16 mouse cellular contexts compared by ENCODE assay signal in genomic region chr7:115472850-115473249, GRCm38 (mm10).
DNase-seq lines count a peak whose midpoint lies in the region; ATAC-seq and TF ChIP-seq lines count a peak whose summit lies in the region.
"Had no signal": no experiment of that assay in that cellular context is flagged by ENCODE, and none has a peak within 500 bp of the region (broad histone marks: within the 10 kb centered on the region; RNA-seq: fewer than 3 reads in every experiment).

No protein-coding gene starts in this region.

- H3K4me3 ChIP-seq in gastrocnemius, adult 2 months, result no peak overlapping the region
- no peak overlapping the region for H3K4me3 ChIP-seq in heart, embryonic 14.5 days (ENCODE audit: control insufficient read depth in 1 of 2, insufficient read depth in 1 of 2, low read depth in 1 of 2, low read length in 2 of 2)
- H3K4me3 ChIP-seq: kidney, embryonic 15.5 days; liver, embryonic 13.5 days; midbrain, embryonic 15.5 days had no signal

- H3K27me3 ChIP-seq in heart, embryonic 14.5 days (ENCODE audit: control insufficient read depth, insufficient read depth, low read length), result no peaks in the 10 kb centered on the region
- H3K27me3 ChIP-seq: kidney, embryonic 15.5 days; liver, embryonic 13.5 days; midbrain, embryonic 15.5 days had no signal

- peak; percentile 9; the same call in 1 of the 2 replicates for TF ChIP-seq CTCF in gastrocnemius, adult 2 months (IDR thresholded peaks at IDR 0.05)

- H3K36me3 ChIP-seq in heart, embryonic 14.5 days (ENCODE audit: control insufficient read depth, insufficient read depth, low read length), result 0 out of 2 replicates have a peak, but pooled peaks cover 2% of the 10 kb centered on the region
- H3K36me3 ChIP-seq: kidney, embryonic 15.5 days; midbrain, embryonic 15.5 days had no signal

- H3K4me1 ChIP-seq in heart, embryonic 14.5 days (ENCODE audit: control insufficient read depth in 2 of 2, insufficient read depth in 2 of 2, low read length in 2 of 2), result peaks cover 28 to 47% of the 10 kb centered on the region in 2 experiments
- H3K4me1 ChIP-seq: kidney, embryonic 15.5 days; liver, embryonic 13.5 days; midbrain, embryonic 15.5 days had no signal

- peak overlapping the region; percentile 94 for H3K27ac ChIP-seq in gastrocnemius, adult 2 months
- peak overlapping the region; percentile 30 to 64 for H3K27ac ChIP-seq in heart, embryonic 14.5 days (replicated peaks in 1 of 2; ENCODE audit: control insufficient read depth in 1 of 2, insufficient read depth in 1 of 2, low read depth in 2 of 2, low read length in 2 of 2)
- H3K27ac ChIP-seq: hindbrain, embryonic 14.5 days; kidney, embryonic 15.5 days; liver, embryonic 13.5 days; midbrain, embryonic 15.5 days had no signal

- peak; percentile 92 for DNase-seq in gastrocnemius, adult 2 months
- peak; percentile 72 to 85 for DNase-seq in heart, adult 18-20 months
- DNase-seq in heart, postnatal 4 days, result peak; percentile 48
- DNase-seq in adrenal gland, adult 18-20 months (ENCODE audit: low spot score in 2 of 2), result no peak
- no peak for DNase-seq in frontal cortex, postnatal 10 days (ENCODE audit: low spot score in 2 of 2)
- no peak for DNase-seq in left cerebral cortex, adult 18-20 months (ENCODE audit: low spot score in 2 of 2)
- DNase-seq: cerebellum, adult 9-10 months; liver, embryonic 13.5 days; thymus, adult 18-20 months had no signal

- WGBS in heart, embryonic 14.5 days, result 64% methylated on average over 3 of the region's 3 CpGs

- intact Hi-C loops in gastrocnemius, adult 2 months (cut with DNase I), result loop anchor here (2.0 kb wide), 1 partner anchor 38 kb away; no protein-coding TSS in a partner anchor

- no peaks in the 10 kb centered on the region for H3K9me3 ChIP-seq in heart, embryonic 14.5 days (ENCODE audit: control insufficient read depth, low read length)
- H3K9me3 ChIP-seq: kidney, embryonic 15.5 days; liver, embryonic 13.5 days; midbrain, embryonic 15.5 days had no signal

- ATAC-seq in heart, embryonic 14.5 days (ENCODE audit: insufficient number of reproducible peaks, insufficient read depth, low FRiP score, low read depth), result peak; percentile 52
- ATAC-seq: activated CD4-positive, CD25-positive, alpha-beta regulatory T cell, adult 4 months; forebrain, embryonic 14.5 days; intestine, embryonic 16.5 days; midbrain, embryonic 15.5 days had no signal

- no peak overlapping the region for H3K9ac ChIP-seq in heart, embryonic 14.5 days (ENCODE audit: low read length)
- H3K9ac ChIP-seq: hindbrain, embryonic 14.5 days; kidney, embryonic 15.5 days; liver, embryonic 13.5 days; midbrain, embryonic 15.5 days had no signal

- no peak overlapping the region for H3K4me2 ChIP-seq in heart, embryonic 14.5 days (ENCODE audit: low read length)
- H3K4me2 ChIP-seq: hindbrain, embryonic 14.5 days; kidney, embryonic 15.5 days; liver, embryonic 13.5 days; midbrain, embryonic 15.5 days had no signal

Comparison
In these comparisons a context has a peak if more than half of its experiments do, and no peak if none do; other contexts are left out.
1. DNase-seq: peak in gastrocnemius, adult 2 months (single experiment), heart, adult 18-20 months (2 of 2) and heart, postnatal 4 days (single experiment); none in adrenal gland, adult 18-20 months (0 of 2), frontal cortex, postnatal 10 days (0 of 2) and left cerebral cortex, adult 18-20 months (0 of 2).